Mouse (Mus musculus) frontal cortex, postnatal 10 days (tissue): ENCODE measurements at regions not wholly inside any gene's neighbourhood (a gene's known extent, or its start where the extent isn't known, plus 50 kb on each side); places are given as distances from the start of the nearest gene placed in this dataset.

Source experiments
- DNase-seq, 2 experiments: peaks; one replicate each; pipeline ENCODE4 v3.0.0; 2022; ENCODE audit warnings: low spot score in 2 of 2, mixed read lengths in 1 of 2

- DNase-seq, result no peak
Measured at GRCm38 (mm10) chr6:98872334-98872733, 529.8 kb upstream of the Gm765 start.

DNA sequence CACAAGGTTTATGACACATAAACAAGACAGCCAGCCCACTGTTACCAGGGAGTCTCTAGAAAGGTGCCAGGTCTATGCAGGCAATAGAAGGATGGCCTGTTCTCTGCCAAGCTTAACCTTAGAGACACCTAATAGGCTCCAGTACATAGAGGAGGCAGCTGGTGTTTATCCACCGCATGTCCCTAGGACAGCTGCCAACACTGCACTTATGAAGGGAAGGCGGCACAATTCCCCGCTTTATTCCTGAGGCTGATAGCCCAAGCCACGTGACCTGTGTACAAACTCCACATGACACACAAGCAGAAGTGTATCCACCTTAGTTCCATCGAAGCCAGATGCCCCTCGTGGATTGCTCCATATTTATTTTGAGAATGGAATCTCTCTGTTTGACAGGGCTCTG lies 527.2 kb upstream of the Gm765 start:
- DNase-seq, result no peak

GRCm38 (mm10) chr6:98864306-98864705 lies 521.8 kb upstream of the Gm765 start:
- no peak for DNase-seq

GRCm38 (mm10) chr6:98855958-98856357 lies 513.4 kb upstream of the Gm765 start:
- no peak for DNase-seq

DNA sequence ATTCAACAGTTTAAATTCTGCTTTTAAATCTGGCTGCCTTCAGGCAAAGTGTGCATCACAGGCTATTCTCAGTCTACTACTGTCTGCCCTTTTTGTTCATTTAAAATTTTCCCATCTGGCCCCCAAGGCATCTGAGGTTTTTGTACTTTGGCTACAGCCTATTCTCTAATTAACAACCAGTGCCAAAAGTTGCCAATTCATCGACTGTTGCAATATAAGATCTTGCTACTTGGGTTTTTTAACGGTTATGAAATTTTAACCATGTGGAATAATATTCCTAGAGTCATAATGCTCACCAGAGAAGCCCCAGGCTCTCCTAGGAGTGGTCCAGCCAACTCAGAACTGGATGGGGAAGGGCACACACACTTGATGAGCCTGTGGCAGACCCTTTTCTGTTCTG lies 508.4 kb upstream of the Gm765 start:
- DNase-seq, result no peak

DNA sequence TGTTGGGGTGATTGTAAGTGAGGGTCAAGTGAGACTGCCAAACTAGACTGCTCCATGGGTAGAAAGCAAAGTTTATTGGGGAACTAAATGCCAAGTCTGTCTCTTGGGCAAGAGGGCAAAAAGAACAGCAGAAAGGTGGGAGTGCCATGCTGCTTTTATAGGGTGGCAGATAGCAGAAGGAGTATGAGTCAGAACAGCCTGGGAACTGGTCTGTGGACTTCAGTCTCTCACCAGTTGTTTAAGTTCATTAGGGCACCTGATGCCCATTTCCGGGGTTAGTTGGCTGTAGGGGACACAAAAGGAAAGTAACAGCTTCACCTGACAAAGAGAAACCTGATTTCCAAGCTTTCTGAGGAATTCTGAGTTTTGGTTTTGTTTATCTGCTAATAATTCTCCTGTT lies 506.3 kb upstream of the Gm765 start:
- no peak for DNase-seq

- no peak for DNase-seq
Measured at GRCm38 (mm10) chr6:98846001-98846695, 503.6 kb upstream of the Gm765 start.

- DNase-seq, result peak in 1 of 2 experiments; percentile 7
Measured at GRCm38 (mm10) chr6:98843598-98843997, 501.0 kb upstream of the Gm765 start.

- DNase-seq, result no peak
Measured at GRCm38 (mm10) chr6:98842924-98843323, 500.4 kb upstream of the Gm765 start.

DNA sequence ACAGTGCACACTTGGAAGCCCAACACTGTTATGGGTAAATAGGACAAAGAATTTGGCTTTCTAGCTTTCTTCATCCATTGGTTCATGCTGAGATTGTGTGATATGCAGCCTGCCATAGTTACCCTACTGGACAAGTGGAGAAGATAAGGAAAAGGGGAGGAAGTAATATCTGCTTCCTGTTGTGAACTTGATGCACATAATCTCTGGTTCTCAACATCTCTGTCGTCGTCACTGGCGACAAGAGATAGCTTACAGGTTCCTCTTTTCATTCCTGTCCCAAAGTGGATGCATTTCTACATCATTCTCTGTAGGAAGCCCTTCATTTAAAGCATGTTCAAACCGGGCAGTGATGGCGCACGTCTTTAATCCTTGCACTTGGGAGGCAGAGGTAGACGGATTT lies 491.4 kb upstream of the Gm765 start:
- no peak for DNase-seq

DNA sequence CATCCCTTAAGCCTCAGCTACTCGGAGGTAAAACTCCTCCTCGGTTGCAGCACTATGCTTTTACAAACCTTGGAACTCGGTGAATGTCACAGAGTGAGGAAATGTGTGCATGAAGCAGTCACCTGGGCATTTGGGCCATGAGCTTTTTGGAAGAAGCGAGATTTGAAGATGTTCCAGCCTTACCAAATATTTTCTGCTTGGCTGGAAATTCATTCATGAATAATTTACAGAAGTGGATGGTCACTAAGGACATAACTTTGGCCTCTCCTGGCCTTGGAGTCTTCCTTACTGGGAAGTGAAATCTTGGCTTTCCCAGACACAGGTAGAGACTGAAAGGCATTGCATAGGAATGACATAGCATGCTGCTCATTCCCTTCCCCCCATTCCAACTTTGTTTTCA lies 487.6 kb upstream of the Gm765 start:
- DNase-seq, result no peak

DNA sequence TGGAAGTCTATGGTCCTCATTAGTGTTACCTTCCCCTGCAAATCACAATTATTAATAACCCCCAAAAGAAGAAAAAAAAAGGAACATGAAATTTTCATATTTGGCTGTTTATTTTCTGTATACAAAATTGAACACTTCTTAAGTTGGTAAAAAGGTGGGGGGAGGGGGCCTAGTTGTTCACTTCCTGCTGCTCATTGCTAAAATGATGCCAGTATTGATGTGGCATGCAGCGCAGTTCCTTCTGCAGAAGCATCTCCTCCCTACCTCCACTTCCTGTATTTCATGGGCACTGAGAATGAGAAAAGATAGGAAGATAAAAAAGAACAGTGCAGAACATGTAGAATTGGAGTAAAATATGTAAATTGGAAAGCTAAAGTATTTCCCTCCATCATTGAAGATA lies 465.5 kb upstream of the Gm765 start:
- no peak for DNase-seq

DNA sequence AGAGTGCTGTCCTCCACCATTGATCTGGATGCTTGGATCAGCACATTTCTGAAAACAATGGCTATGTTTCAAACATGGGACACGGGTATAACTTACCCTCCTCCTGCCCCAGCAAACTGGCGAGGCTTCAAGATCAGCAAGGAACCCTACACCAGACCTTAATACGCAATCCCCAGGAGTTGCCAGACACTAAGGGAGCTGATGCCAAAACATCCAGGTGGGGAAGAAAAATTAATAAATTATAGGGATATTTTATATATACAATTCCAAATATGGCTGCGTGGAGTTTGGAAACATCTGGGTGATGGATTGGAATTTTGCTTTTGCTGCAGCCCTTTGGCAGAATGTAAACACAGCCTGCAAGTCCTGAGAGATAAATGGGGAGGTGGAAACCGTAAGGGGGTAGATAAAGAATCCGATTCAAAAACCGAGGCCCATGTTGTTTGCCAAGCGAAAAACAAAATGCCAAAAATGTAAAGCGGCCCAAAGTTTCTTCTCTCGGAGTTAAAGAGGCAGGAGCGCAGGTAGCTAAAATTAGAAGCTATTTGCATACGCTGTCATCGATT lies 460.9 kb upstream of the Gm765 start:
- no peak for DNase-seq

GRCm38 (mm10) chr6:98801061-98801460 lies 458.5 kb upstream of the Gm765 start:
- no peak for DNase-seq

DNA sequence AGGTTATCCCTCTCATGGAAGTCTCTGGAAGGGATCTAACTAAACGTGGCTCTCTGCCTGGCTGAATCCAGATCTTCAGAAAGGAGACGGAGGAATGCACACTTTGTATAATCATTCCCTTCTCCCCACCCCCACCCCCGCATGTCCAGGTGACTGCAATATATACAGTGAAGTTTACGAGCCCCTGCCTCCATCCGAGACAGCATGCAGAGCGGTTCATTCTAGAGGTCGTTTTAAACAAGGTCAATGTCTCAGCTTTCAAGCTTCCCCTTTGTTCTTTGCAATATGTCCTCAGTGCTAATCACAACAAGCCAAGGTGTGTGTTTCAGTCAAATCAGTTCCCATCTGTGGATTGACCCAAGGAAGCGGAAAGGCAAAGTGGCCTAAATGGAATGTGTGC lies 457.5 kb upstream of the Gm765 start:
- no peak for DNase-seq

DNA sequence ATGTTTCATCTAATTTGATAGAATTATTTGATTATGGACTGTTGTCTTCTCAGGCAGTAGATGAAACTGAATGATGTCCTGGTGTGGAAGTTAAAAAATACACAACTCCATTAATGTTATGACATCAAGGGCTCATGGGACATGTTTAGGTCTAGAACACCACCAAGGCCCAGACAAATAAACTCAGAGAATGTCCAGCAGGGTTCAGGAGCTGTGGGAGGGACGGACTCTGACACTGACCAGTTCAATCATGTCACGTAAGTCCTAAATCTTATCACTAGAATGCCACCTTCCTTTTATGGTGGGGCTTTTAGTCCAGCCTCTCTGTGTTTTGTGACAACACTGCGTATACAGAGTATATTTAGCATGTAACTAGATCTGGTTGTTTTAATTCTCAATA lies 455.2 kb upstream of the Gm765 start:
- DNase-seq, result no peak

DNA sequence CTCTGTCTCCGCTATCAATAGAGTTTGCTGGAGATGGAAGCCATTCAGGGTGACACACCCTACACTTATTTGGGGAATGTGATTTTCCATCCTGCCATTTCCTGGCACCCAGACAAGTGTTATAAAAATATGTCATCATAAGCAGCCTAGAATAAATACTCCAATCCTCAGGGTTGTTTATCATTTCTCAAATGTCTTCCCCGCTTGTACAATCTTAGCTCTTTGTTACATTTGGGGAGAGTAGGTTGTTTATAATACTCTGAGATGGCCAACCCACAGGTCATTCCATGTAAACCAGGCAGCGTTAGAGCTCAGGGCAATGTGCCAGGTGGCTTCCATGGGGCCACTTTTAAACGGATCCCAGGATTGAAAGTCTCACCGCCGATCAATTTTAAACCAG lies 454.8 kb upstream of the Gm765 start:
- no peak for DNase-seq

DNA sequence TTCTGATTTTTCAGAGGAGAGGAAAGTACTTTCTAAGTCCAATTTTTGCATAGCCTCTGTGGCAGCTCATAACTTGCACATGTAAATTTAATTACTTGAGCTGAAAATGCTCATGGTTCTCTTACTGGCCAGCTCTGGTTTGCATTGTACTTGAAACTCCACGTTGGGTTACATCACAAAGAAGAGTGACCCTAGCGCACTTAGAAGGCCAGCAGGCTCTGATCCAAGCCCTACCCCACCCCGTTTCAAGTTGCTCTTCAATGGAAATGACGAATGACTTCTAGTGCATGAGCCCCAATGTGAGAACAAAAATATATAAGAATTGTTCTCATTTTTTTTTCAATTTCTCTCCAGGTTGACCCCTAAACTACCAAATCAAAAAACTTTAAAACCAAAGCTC lies 454.1 kb upstream of the Gm765 start:
- no peak for DNase-seq

GRCm38 (mm10) chr6:98787422-98787821 lies 444.9 kb upstream of the Gm765 start:
- no peak for DNase-seq

GRCm38 (mm10) chr6:98782074-98782473 lies 439.5 kb upstream of the Gm765 start:
- no peak for DNase-seq

- no peak for DNase-seq
Measured at GRCm38 (mm10) chr6:98775780-98776179, 433.2 kb upstream of the Gm765 start.

DNA sequence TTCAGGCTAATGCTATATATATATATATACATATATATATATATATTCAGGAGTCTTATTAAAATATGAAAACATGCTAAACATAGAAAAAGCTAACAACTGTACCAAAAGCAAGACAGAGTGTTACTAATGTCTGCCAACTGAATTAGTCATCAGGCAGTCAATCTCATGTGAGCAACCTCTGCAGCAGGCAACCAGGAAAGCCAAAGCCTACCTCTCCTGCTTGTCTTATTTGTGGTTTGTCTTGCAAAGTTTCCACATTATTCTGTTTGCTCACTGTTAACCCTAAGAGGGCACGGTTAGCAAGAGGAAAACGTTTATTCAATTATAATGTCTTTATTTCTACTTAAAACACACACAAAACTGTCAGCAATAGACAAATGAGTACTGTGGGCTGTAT lies 427.4 kb upstream of the Gm765 start:
- DNase-seq, result no peak

- no peak for DNase-seq
Measured at GRCm38 (mm10) chr6:98769322-98769721, 426.8 kb upstream of the Gm765 start.

DNA sequence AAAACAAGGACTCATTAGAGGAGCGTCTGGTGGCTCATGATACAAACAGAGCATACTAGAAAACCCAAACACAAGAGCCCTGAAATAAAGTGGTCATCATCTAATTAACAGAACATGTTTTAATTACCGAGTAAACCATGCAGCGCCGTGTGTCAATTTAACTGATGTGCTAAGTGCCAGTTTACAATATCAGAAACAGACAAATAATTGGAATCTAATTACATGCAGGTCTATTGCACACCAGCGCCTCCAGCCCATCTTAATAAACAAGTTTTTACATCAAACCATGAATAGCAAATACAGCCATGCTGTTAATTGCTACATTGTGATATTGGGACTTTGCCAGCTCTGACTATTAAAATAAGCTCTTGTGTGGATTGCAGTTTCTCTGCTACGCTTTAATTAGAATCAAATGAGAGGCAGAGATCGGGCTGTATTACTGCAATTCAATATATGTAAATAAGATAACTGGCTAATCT lies 425.3 kb upstream of the Gm765 start:
- DNase-seq, result no peak
